ENCODE assay signal across 11 mouse cellular contexts in genomic region chr4:40805401-40805800, GRCm38 (mm10).
"Had no signal": no experiment of that assay in that cellular context is flagged by ENCODE, and none has a peak within 500 bp of the region (broad histone marks: within the 10 kb centered on the region; RNA-seq: fewer than 3 reads in every experiment).

No protein-coding gene starts in this region.

- DNase-seq: heart, adult 18-20 months; heart, postnatal 10 days; heart, postnatal 4 days; kidney, adult 18-20 months; kidney, adult 8-10 months; kidney, postnatal 10 days; kidney, postnatal 36 days; layer of hippocampus, adult 9-11 months; layer of hippocampus, postnatal 36 days; liver; liver, embryonic 13.5 days had no signal
